Mouse (Mus musculus): ENCODE measurements around the gene Bdkrb2. TPM values are rescaled to one million over a fixed set of nuclear protein-coding genes. Genes with fewer than 3 reads are reported as not detected.
A peak's percentile ranks its signal among the peaks of the same experiment; 100 is the strongest.

Bdkrb2 gene
- polyA plus RNA-seq, 1 experiment from 2014 or later: 0.05 TPM

DNA sequence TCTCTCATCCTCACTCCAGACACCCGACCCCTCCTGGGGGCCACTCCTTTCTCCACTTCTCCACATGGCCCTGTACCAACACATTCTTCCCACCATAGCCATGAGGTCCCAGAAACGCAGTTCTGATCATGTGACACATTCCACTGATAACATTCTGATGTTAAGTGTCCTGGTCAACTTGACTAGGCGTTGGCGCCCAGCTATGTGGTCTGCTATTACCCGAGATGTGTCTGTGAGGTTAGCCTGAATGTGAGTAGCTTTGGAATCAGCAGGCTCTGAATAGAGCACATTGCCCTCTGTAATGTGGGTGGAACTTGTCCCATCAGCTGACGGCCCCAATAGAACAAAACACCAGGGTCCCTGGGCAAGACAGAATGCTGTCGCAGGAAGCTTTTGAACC, 18.2 kb upstream of the Bdkrb2 start:
- ATAC-seq (no peak), DNase-seq (no peak)
- Histone ChIP-seq H3K4me3 (ENCODE audit: low read depth, low read length) (no peak overlapping the region), H3K36me3 (replicated peaks; ENCODE audit: insufficient read depth, low read length) (no peaks in the 10 kb centered on the region), H3K27ac (ENCODE audit: low read depth) (no peak overlapping the region), H3K9me3 (ENCODE audit: low read length) (no peaks in the 10 kb centered on the region), H3K4me2 (ENCODE audit: low read depth, low read length) (no peak overlapping the region), H3K9ac (replicated peaks) (no peak overlapping the region), H3K4me1 (ENCODE audit: insufficient read depth) (peaks cover 7% of the 10 kb centered on the region), H3K27me3 (ENCODE audit: insufficient read depth, low read length) (no peaks in the 10 kb centered on the region)
- 70% methylated on average over 7 of the region's 7 CpGs for WGBS (ENCODE audit: insufficient replicate concordance)
- no peak for TF ChIP-seq CTCF (IDR thresholded peaks at IDR 0.05; ENCODE audit: low read depth)
- no peak for TF ChIP-seq EP300 (IDR thresholded peaks at IDR 0.05; ENCODE audit: low read depth)

DNA sequence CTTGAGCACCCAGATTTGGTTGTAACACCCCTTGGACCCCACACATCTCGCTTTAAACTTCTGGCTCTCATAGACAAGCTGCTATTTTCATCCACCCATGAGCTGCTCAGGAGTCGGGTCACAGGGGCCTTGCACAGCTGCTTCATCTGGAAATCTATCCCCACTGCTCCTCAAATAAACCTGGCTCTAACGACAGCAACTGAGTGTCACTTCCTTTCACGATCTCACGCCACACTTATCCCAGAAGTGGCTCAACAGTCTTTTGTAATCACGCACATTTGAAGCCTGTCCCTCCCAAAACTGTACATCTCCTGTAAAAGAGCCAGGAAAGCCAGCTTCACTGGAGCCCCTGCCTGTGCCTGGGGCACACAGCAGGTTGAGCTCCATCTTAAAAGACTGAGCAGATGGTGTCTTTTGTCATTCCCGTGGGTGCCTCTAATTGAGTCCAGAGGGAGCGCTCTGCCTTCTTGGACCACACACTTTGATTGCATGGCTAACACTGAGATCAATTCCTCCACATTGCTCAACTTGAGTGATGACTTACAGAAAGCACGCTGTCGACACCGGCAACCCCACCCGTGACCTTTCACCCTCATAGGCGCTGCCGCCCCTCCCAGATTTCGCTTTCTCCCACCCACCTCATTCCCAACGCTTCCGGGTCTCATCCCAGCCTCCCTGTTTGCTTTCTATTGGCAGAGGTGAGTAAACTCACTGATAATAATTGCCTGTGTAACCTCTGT, 17.2 kb upstream of the Bdkrb2 start:
- peak; percentile 49; the same call in 1 of the 2 replicates for TF ChIP-seq EP300 (IDR thresholded peaks at IDR 0.05; ENCODE audit: low read depth)
- TF ChIP-seq CTCF (IDR thresholded peaks at IDR 0.05; ENCODE audit: low read depth): no peak
- no peaks in the 10 kb centered on the region for H3K36me3 ChIP-seq (replicated peaks; ENCODE audit: insufficient read depth, low read length)
- DNase-seq: peak; percentile 61
- peaks cover 7% of the 10 kb centered on the region for H3K4me1 ChIP-seq (ENCODE audit: insufficient read depth)
- H3K9ac ChIP-seq (replicated peaks): no peak overlapping the region
- 43% methylated on average over 17 of the region's 17 CpGs for WGBS (ENCODE audit: insufficient replicate concordance)
- H3K4me3 ChIP-seq (ENCODE audit: low read depth, low read length): no peak overlapping the region
- peak; percentile 88 for ATAC-seq
- H3K9me3 ChIP-seq (ENCODE audit: low read length): no peaks in the 10 kb centered on the region
- no peak overlapping the region for H3K4me2 ChIP-seq (ENCODE audit: low read depth, low read length)
- H3K27ac ChIP-seq (ENCODE audit: low read depth): no peak overlapping the region
- no peaks in the 10 kb centered on the region for H3K27me3 ChIP-seq (ENCODE audit: insufficient read depth, low read length)

DNA sequence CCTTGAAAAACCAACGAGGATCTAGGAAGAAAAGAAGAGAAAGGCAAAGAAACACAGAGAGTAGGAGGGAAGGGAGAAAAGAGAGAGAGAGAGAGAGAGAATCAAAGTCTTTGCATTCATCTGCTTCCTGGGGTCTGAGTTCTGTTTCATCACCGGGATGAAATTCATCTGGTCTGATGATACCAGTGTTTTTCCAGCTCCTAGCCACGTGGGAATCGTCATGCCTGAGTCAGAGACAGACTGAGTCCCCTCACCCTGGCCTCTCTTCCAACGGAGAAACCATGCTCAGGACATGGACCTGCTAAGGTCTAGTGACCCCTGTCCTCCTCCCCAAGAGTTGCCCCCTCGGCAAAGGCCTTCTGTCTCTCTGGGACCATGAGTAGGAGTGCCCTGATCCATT, 16.5 kb upstream of the Bdkrb2 start:
- ATAC-seq: no peak
- peaks cover 7% of the 10 kb centered on the region for H3K4me1 ChIP-seq (ENCODE audit: insufficient read depth)
- TF ChIP-seq EP300 (IDR thresholded peaks at IDR 0.05; ENCODE audit: low read depth) (no peak), CTCF (IDR thresholded peaks at IDR 0.05; ENCODE audit: low read depth) (no peak)
- 60% methylated on average over 6 of the region's 6 CpGs for WGBS (ENCODE audit: insufficient replicate concordance)
- H3K4me2 ChIP-seq (ENCODE audit: low read depth, low read length): no peak overlapping the region
- no peak overlapping the region for H3K9ac ChIP-seq (replicated peaks)
- H3K9me3 ChIP-seq (ENCODE audit: low read length): no peaks in the 10 kb centered on the region
- no peaks in the 10 kb centered on the region for H3K36me3 ChIP-seq (replicated peaks; ENCODE audit: insufficient read depth, low read length)
- DNase-seq: no peak
- H3K27ac ChIP-seq (ENCODE audit: low read depth): no peak overlapping the region
- H3K27me3 ChIP-seq (ENCODE audit: insufficient read depth, low read length): no peaks in the 10 kb centered on the region
- no peak overlapping the region for H3K4me3 ChIP-seq (ENCODE audit: low read depth, low read length)

DNA sequence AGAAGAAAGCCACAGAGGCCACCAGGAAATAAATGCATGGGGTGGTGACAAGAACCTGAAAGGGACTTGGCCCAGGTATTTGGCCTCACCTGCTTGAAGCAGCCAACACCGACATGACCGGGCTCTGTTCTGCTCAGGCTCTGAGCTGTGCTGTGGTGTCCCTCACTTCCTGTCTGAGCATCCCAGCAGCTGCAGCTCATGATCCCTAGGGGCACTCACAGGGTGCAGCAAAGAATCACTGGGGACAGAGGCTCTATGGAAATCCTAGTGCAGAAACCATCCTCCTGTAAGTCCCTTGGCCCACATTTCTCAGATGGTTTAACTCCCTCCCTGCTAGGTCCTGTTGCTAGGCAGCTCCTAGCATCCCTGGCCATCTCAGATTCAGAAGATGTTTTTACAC, 15.9 kb upstream of the Bdkrb2 start:
- H3K9me3 ChIP-seq (ENCODE audit: low read length): no peaks in the 10 kb centered on the region
- no peaks in the 10 kb centered on the region for H3K27me3 ChIP-seq (ENCODE audit: insufficient read depth, low read length)
- ATAC-seq: no peak
- no peak for DNase-seq
- H3K4me1 ChIP-seq (ENCODE audit: insufficient read depth): peaks cover 7% of the 10 kb centered on the region
- H3K27ac ChIP-seq (ENCODE audit: low read depth): no peak overlapping the region
- H3K9ac ChIP-seq (replicated peaks): no peak overlapping the region
- no peaks in the 10 kb centered on the region for H3K36me3 ChIP-seq (replicated peaks; ENCODE audit: insufficient read depth, low read length)
- TF ChIP-seq EP300 (IDR thresholded peaks at IDR 0.05; ENCODE audit: low read depth) (no peak), CTCF (IDR thresholded peaks at IDR 0.05; ENCODE audit: low read depth) (0 out of 2 replicates have a peak, but pooled peaks have one; percentile 10)
- no peak overlapping the region for H3K4me3 ChIP-seq (ENCODE audit: low read depth, low read length)
- WGBS (ENCODE audit: insufficient replicate concordance): 60% methylated on average over 2 of the region's 2 CpGs
- H3K4me2 ChIP-seq (ENCODE audit: low read depth, low read length): no peak overlapping the region

DNA sequence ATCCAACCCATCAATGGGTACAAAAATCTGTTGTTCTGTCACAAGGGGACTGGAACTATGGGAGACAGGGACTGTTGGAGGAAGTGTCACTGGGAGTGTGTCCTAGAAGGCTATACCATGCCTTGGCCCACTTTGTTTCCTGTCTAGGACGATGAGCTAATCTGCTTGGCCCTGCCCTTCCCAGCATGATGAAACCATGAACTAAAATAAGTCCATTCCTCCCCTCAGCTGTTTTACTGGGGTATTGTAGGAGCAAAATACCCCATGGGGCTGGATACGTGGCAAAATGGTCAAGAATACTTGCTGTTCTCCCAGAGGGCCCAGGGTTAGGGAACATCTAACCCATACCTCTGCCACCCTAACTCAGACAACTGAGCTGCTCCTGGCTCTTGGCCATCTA, 15.0 kb upstream of the Bdkrb2 start:
- no peak for ATAC-seq
- WGBS (ENCODE audit: insufficient replicate concordance): 56% methylated on average over 2 of the region's 2 CpGs

DNA sequence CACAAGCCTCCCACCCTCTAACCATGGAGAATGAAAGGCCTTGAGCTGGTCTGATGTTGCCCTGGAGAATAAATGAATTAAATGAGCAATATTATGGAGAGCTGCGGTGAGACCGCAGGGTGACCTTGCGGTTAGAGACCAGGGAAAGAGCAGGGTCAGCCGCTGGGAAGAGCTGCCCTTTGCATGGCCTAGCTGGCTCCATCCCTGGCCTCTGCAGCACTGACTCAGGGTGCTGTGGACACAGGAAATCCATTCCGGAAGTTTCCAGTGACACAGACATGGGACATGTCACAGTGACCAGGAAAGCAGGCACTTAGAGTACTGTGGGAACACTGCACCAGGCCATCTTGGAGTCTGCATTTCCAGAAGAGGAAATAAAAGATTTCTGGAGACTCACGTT, 14.1 kb upstream of the Bdkrb2 start:
- ATAC-seq: no peak

More for the DNA sequence above, 15.0 kb upstream of the Bdkrb2 start:
- no peaks in the 10 kb centered on the region for H3K36me3 ChIP-seq (replicated peaks; ENCODE audit: insufficient read depth, low read length)
- TF ChIP-seq CTCF (IDR thresholded peaks at IDR 0.05; ENCODE audit: low read depth) (no peak), EP300 (IDR thresholded peaks at IDR 0.05; ENCODE audit: low read depth) (no peak)
- H3K9ac ChIP-seq (replicated peaks): no peak overlapping the region
- H3K27ac ChIP-seq (ENCODE audit: low read depth): no peak overlapping the region
- no peaks in the 10 kb centered on the region for H3K27me3 ChIP-seq (ENCODE audit: insufficient read depth, low read length)
- no peak overlapping the region for H3K4me2 ChIP-seq (ENCODE audit: low read depth, low read length)
- no peaks in the 10 kb centered on the region for H3K9me3 ChIP-seq (ENCODE audit: low read length)
- peaks cover 7% of the 10 kb centered on the region for H3K4me1 ChIP-seq (ENCODE audit: insufficient read depth)
- no peak for DNase-seq
- no peak overlapping the region for H3K4me3 ChIP-seq (ENCODE audit: low read depth, low read length)

More for the DNA sequence above, 14.1 kb upstream of the Bdkrb2 start:
- Histone ChIP-seq H3K27me3 (ENCODE audit: insufficient read depth, low read length) (no peaks in the 10 kb centered on the region), H3K4me1 (ENCODE audit: insufficient read depth) (peaks cover 7% of the 10 kb centered on the region), H3K27ac (ENCODE audit: low read depth) (no peak overlapping the region), H3K36me3 (replicated peaks; ENCODE audit: insufficient read depth, low read length) (no peaks in the 10 kb centered on the region), H3K4me2 (ENCODE audit: low read depth, low read length) (no peak overlapping the region), H3K4me3 (ENCODE audit: low read depth, low read length) (no peak overlapping the region), H3K9me3 (ENCODE audit: low read length) (no peaks in the 10 kb centered on the region), H3K9ac (replicated peaks) (no peak overlapping the region)
- WGBS (ENCODE audit: insufficient replicate concordance): 76% methylated on average over 6 of the region's 6 CpGs
- no peak for DNase-seq
- TF ChIP-seq EP300 (IDR thresholded peaks at IDR 0.05; ENCODE audit: low read depth): no peak
- TF ChIP-seq CTCF (IDR thresholded peaks at IDR 0.05; ENCODE audit: low read depth): no peak

Measured in liver, postnatal 0 days (tissue).